Mouse (Mus musculus) thymus, adult 2 months (tissue): ENCODE measurements at regions not wholly inside any gene's neighbourhood (a gene's known extent, or its start where the extent isn't known, plus 50 kb on each side); places are given as distances from the start of the nearest gene placed in this dataset.

Source experiments
- CTCF ChIP-seq: fragments of 200-500 bp; IDR thresholded peaks from 2 replicates; pipeline ENCODE4 v1.5.1; 2012; ENCODE audit warnings: mild to moderate bottlenecking, control low read depth, low read length, moderate library complexity, borderline replicate concordance; ENCODE audit not compliant: control insufficient read depth, poor library complexity, insufficient read depth; ENCODE audit errors: extremely low read depth
- POLR2A ChIP-seq: fragments of 200-500 bp; IDR thresholded peaks from 2 replicates; pipeline ENCODE4 v1.6.1; 2012; ENCODE audit warnings: mild to moderate bottlenecking, low read length, control low read depth, moderate library complexity; ENCODE audit not compliant: control insufficient read depth, poor library complexity, insufficient read depth; ENCODE audit errors: extremely low read depth

DNA sequence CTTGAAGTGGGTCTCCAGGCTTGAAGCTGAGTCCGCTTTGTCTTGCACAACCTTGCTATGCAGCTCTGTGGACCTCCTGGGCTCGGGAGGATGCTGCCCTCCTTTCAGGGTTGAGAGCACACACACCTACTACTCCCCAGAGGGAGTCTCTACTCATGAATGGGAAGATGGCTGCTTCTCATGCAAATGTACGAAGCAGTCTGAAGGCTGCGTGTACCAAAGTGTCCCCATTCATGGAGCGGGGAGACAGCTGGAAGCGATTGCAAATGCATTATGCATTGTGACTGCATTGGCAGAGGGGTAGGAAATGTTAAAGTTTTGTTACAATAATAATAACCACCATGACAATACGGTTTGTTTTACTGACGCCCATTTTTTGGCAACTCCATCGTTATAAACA lies 347.8 kb downstream of the Vrk1 start:
- TF ChIP-seq POLR2A (no peak), CTCF (no peak)
